Mouse (Mus musculus) heart, postnatal 25 days (tissue): ENCODE data around the gene Pgghg. TPM values are rescaled to one million over a fixed set of nuclear protein-coding genes. Genes with fewer than 3 reads are reported as not detected.
"Not testable (repeated sequence)": the region's sequence is repeated elsewhere in the genome, so short reads cannot be mapped to it uniquely, and the experiment has no call there.

Experiments
- DNase-seq: peaks from one replicate; pipeline ENCODE4 v3.0.0; 2022; ENCODE audit warnings: low spot score
- intact Hi-C: fragments of 180-260 bp; cut with DNase I; formaldehyde crosslinking; loops from one replicate; pipeline ENCODE4 v1.15.1; 2025
- total RNA-seq, 2 experiments: library from RNA; stranded (reverse); gene quantifications; 2 replicates each; pipeline ENCODE4 v1.2.3; 2021

Gene Pgghg
- total RNA-seq, 2 experiments from 2014 or later, result 4.6 to 5.2 TPM

DNA sequence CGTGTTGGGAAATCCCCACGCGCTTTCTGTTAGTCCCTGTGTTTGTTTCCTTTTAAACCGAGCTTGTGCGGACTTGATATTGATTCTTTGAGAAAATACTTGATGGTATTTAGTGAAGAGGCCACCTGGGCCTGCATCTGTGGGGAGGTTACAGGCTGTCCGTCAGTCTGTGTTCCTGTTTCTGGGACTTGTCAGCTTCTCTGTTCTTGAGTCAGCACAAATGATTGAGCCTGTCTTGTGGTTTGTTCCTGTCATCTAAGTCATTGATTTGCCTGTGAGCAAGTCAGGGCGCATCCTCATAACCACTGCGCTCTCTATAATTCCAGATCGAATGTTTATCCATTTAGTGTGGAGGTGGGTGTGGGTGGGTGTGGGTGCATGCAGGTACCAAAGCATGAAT lies 35.5 kb downstream of the Pgghg start:
- DNase-seq, intact Hi-C loops: not testable (repeated sequence)

- DNase-seq, result no peak
- intact Hi-C loops, result no loop called here
Observed at GRCm38 (mm10) chr7:140981704-140982103, 40.5 kb downstream of the Pgghg start.

DNA sequence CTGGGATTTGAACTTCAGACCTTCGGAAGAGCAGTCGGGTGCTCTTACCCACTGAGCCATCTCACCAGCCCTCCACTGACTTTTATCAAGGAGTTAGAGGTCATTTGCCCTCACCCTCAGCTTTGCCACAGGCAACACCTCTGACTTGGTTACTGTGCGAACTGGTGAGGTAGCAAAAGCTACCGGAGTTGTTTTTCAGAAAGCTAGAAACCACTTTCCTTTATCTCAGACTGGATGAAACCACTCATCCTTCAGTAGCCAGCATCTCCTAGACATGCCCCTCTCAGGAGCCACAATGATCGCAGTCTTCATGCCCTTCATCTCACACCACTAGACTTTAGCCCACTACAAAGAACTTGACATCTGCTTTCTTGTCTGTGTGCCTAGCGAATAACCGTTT lies 41.8 kb downstream of the Pgghg start:
- DNase-seq, result no peak
- intact Hi-C loops, result no loop called here

DNA sequence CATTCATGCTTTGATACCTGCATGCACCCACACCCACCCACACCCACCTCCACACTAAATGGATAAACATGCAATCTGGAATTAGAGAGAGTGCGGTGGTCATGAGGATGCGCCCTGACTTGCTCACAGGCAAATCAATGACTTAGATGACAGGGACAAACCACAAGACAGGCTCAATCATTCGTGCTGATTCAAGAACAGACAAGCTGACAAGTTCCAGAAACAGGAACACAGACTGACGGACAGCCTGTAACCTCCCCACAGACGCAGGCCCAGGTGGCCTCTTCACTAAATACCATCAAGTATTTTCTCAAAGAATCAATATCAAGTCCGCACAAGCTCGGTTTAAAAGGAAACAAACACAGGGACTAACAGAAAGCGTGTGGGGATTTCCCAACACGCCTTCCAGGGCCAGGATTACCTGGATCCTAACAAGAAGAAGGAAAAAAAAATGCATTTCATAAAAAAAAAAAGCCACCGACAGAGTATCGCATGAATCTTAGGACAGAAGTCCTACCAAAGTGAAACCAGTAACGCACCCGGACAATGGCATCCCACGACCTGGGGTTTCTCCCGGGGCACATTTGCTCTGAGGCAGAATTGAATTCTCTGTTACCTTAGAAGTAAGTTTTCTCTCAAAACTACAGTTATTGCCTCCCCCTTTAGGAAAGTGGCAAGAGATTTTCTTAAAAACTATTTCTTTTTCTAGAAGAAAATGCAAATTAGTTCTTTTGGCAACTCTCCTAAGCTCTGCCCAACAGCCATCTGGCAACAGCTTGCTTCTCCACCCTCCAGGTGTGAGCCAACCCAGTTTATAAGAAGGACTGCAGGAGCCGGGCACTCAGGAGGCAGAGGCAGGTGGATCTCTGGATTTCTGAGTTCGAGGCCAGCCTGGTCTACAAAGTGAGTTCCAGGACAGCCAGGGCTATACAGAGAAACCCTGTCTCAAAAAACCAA lies 46.3 kb downstream of the Pgghg start:
- intact Hi-C loops, result no loop called here
- DNase-seq, result no peak

DNA sequence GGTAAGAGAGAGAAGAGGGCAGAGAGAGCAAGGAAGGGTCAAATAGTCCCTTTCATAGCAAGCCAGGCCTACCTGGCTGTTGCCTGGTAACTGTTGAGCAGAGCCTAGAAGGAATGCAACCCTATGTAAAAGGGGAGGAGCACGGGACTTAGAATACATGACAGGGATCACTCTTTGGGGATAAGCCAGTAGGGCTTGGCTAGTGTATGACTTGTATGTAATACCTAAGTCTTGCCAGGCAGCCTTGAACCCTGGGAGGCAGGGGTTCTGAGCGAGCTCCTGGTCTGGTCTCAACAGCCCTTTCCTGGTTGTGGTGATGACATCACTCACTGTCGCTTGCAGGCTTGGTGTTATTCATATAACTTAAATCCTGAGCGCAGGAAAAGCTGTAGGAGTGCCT lies 47.8 kb downstream of the Pgghg start:
- no peak for DNase-seq
- intact Hi-C loops, result no loop called here

- intact Hi-C loops, result no loop called here
Observed at GRCm38 (mm10) chr7:140990185-140990584, 49.0 kb downstream of the Pgghg start.

GRCm38 (mm10) chr7:140990622-140991021 lies 49.4 kb downstream of the Pgghg start:
- intact Hi-C loops, result no loop called here

More at GRCm38 (mm10) chr7:140990185-140990584, 49.0 kb downstream of the Pgghg start:
- no peak for DNase-seq

GRCm38 (mm10) chr7:140991117-140991689 lies 50.0 kb downstream of the Pgghg start:
- intact Hi-C loops, result no loop called here
- no peak for DNase-seq

More at GRCm38 (mm10) chr7:140990622-140991021, 49.4 kb downstream of the Pgghg start:
- DNase-seq, result no peak

Other genes with a start within 250 kb of the Pgghg start
- not detected for gene Olfr541, start 244.1 kb upstream of the Pgghg start, total RNA-seq
- 1 to 10 TPM; 6.3 to 6.9 TPM for gene Cyp2e1, start 177.7 kb upstream of the Pgghg start, total RNA-seq
- not detected for gene Syce1, start 153.5 kb upstream of the Pgghg start, total RNA-seq
- not detected for gene Zfp941, start 119.2 kb upstream of the Pgghg start, total RNA-seq
- under 1 TPM; 0.39 to 0.83 TPM for gene Urah, start 106.4 kb upstream of the Pgghg start, total RNA-seq
- 10 to 100 TPM; 10.8 to 14.5 TPM for gene Scgb1c1, start 95.8 kb upstream of the Pgghg start, total RNA-seq
- gene Odf3, start 93.6 kb upstream of the Pgghg start, total RNA-seq, result not detected
- not detected for gene Gm45785, start 85.1 kb upstream of the Pgghg start, total RNA-seq
- gene Ric8a, start 84.4 kb upstream of the Pgghg start, total RNA-seq, result 10 to 100 TPM; 20.1 to 21.8 TPM
- gene Bet1l, start 83.8 kb upstream of the Pgghg start, total RNA-seq, result 10 to 100 TPM; 10.0 to 11.7 TPM
- 10 to 100 TPM; 86.0 to 93.0 TPM for gene Psmd13, start 59.4 kb upstream of the Pgghg start, total RNA-seq
- gene Sirt3, start 59.1 kb upstream of the Pgghg start, total RNA-seq, result 10 to 100 TPM; 54.3 to 64.0 TPM
- gene Cox8b, start 40.9 kb upstream of the Pgghg start, total RNA-seq, result 1,000 to 10,000 TPM; 2,576 to 2,619 TPM
- not detected for gene Nlrp6, start 20.5 kb upstream of the Pgghg start, total RNA-seq
- under 1 TPM; 0.47 to 0.59 TPM for gene Ifitm5, start 8.9 kb downstream of the Pgghg start, total RNA-seq
- not detected for gene Gm45717, start 14.5 kb downstream of the Pgghg start, total RNA-seq
- gene Ifitm2, start 14.6 kb downstream of the Pgghg start, total RNA-seq, result 100 to 1,000 TPM in 1 of 2 experiments, 10 to 100 TPM in 1; 96.7 to 116 TPM
- gene Ifitm1, start 25.8 kb downstream of the Pgghg start, total RNA-seq, result 1 to 10 TPM; 1.6 to 2.8 TPM
- 100 to 1,000 TPM; 102 to 111 TPM for gene Ifitm3, start 69.4 kb downstream of the Pgghg start, total RNA-seq
- under 1 TPM in 1 of 2 experiments, not detected in 1; 0.42 TPM for gene Ifitm6, start 76.5 kb downstream of the Pgghg start, total RNA-seq
- not detected for gene Gm17387, start 87.7 kb downstream of the Pgghg start, total RNA-seq
- under 1 TPM in 1 of 2 experiments, not detected in 1; 0.08 TPM for gene B4galnt4, start 119.7 kb downstream of the Pgghg start, total RNA-seq
- gene Pkp3, start 136.8 kb downstream of the Pgghg start, total RNA-seq, result under 1 TPM in 1 of 2 experiments, not detected in 1; 0.31 TPM
- gene Sigirr, start 159.2 kb downstream of the Pgghg start, total RNA-seq, result 1 to 10 TPM; 4.8 to 7.7 TPM
- gene Ano9, start 176.4 kb downstream of the Pgghg start, total RNA-seq, result under 1 TPM in 1 of 2 experiments, not detected in 1; 0.08 TPM
- gene Ptdss2, start 181.0 kb downstream of the Pgghg start, total RNA-seq, result 10 to 100 TPM; 32.1 to 33.4 TPM
- 10 to 100 TPM; 65.7 to 69.9 TPM for gene Rnh1, start 231.5 kb downstream of the Pgghg start, total RNA-seq